Mouse (Mus musculus): ENCODE measurements at regions not wholly inside any gene's neighbourhood (a gene's known extent, or its start where the extent isn't known, plus 50 kb on each side); places are given as distances from the start of the nearest gene placed in this dataset.

GRCm38 (mm10) chr4:12595801-12596515 is 424.1 kb upstream of the Fam92a start:
- Histone ChIP-seq H3K4me3 (replicated peaks; ENCODE audit: control insufficient read depth, low read depth, low read length) (no peak overlapping the region), H3K4me1 (ENCODE audit: control insufficient read depth, insufficient read depth, low read length) (no peaks in the 10 kb centered on the region)
- 84% methylated on average over 10 of the region's 10 CpGs for WGBS

GRCm38 (mm10) chr4:12592973-12593372 is 421.2 kb upstream of the Fam92a start:
- Histone ChIP-seq H3K4me3 (replicated peaks; ENCODE audit: control insufficient read depth, low read depth, low read length) (no peak overlapping the region), H3K27ac (ENCODE audit: control insufficient read depth, insufficient read depth, low read depth, low read length, poor library complexity) (no peak overlapping the region), H3K4me1 (ENCODE audit: control insufficient read depth, insufficient read depth, low read length) (no peaks in the 10 kb centered on the region)
- 69% methylated on average over 3 of the region's 3 CpGs for WGBS
- TF ChIP-seq CTCF (IDR thresholded peaks at IDR 0.05; ENCODE audit: control insufficient read depth, insufficient read depth, low read length) (no peak), POLR2A (IDR thresholded peaks at IDR 0.05; ENCODE audit: borderline replicate concordance, control insufficient read depth, low read depth, low read length) (no peak)

More at GRCm38 (mm10) chr4:12595801-12596515, 424.1 kb upstream of the Fam92a start:
- TF ChIP-seq POLR2A (IDR thresholded peaks at IDR 0.05; ENCODE audit: borderline replicate concordance, control insufficient read depth, low read depth, low read length) (no peak), CTCF (IDR thresholded peaks at IDR 0.05; ENCODE audit: control insufficient read depth, insufficient read depth, low read length) (no peak)
- H3K27ac ChIP-seq (ENCODE audit: control insufficient read depth, insufficient read depth, low read depth, low read length, poor library complexity) = no peak overlapping the region

- Histone ChIP-seq H3K4me3 (replicated peaks; ENCODE audit: control insufficient read depth, low read depth, low read length) (no peak overlapping the region), H3K27ac (ENCODE audit: control insufficient read depth, insufficient read depth, low read depth, low read length, poor library complexity) (no peak overlapping the region), H3K4me1 (ENCODE audit: control insufficient read depth, insufficient read depth, low read length) (no peaks in the 10 kb centered on the region)
- WGBS = 84% methylated on average over 4 of the region's 4 CpGs
- no peak for TF ChIP-seq POLR2A (IDR thresholded peaks at IDR 0.05; ENCODE audit: borderline replicate concordance, control insufficient read depth, low read depth, low read length)
- TF ChIP-seq CTCF (IDR thresholded peaks at IDR 0.05; ENCODE audit: control insufficient read depth, insufficient read depth, low read length) = no peak
Observed at GRCm38 (mm10) chr4:12578102-12578501, 406.3 kb upstream of the Fam92a start.

GRCm38 (mm10) chr4:12571881-12572280 is 400.1 kb upstream of the Fam92a start:
- no peak overlapping the region for H3K27ac ChIP-seq (ENCODE audit: control insufficient read depth, insufficient read depth, low read depth, low read length, poor library complexity)
- H3K4me1 ChIP-seq (ENCODE audit: control insufficient read depth, insufficient read depth, low read length) = no peaks in the 10 kb centered on the region
- TF ChIP-seq POLR2A (IDR thresholded peaks at IDR 0.05; ENCODE audit: borderline replicate concordance, control insufficient read depth, low read depth, low read length) = no peak
- TF ChIP-seq CTCF (IDR thresholded peaks at IDR 0.05; ENCODE audit: control insufficient read depth, insufficient read depth, low read length) = 0 out of 2 replicates have a peak, but pooled peaks have one; percentile 15
- H3K4me3 ChIP-seq (replicated peaks; ENCODE audit: control insufficient read depth, low read depth, low read length) = no peak overlapping the region

- WGBS = 70% methylated on average over 7 of the region's 7 CpGs
- no peak for TF ChIP-seq POLR2A (IDR thresholded peaks at IDR 0.05; ENCODE audit: borderline replicate concordance, control insufficient read depth, low read depth, low read length)
- no peak overlapping the region for H3K27ac ChIP-seq (ENCODE audit: control insufficient read depth, insufficient read depth, low read depth, low read length, poor library complexity)
- H3K4me3 ChIP-seq (replicated peaks; ENCODE audit: control insufficient read depth, low read depth, low read length) = no peak overlapping the region
- no peaks in the 10 kb centered on the region for H3K4me1 ChIP-seq (ENCODE audit: control insufficient read depth, insufficient read depth, low read length)
Observed at GRCm38 (mm10) chr4:12570689-12571088, 398.9 kb upstream of the Fam92a start.

- Histone ChIP-seq H3K4me3 (replicated peaks; ENCODE audit: control insufficient read depth, low read depth, low read length) (no peak overlapping the region), H3K27ac (ENCODE audit: control insufficient read depth, insufficient read depth, low read depth, low read length, poor library complexity) (no peak overlapping the region), H3K4me1 (ENCODE audit: control insufficient read depth, insufficient read depth, low read length) (no peaks in the 10 kb centered on the region)
- 67% methylated on average over 5 of the region's 5 CpGs for WGBS
- TF ChIP-seq CTCF (IDR thresholded peaks at IDR 0.05; ENCODE audit: control insufficient read depth, insufficient read depth, low read length) (no peak), POLR2A (IDR thresholded peaks at IDR 0.05; ENCODE audit: borderline replicate concordance, control insufficient read depth, low read depth, low read length) (no peak)
Observed at GRCm38 (mm10) chr4:12567643-12568042, 395.8 kb upstream of the Fam92a start.

- 76% methylated on average over 1 of the region's 1 CpGs for WGBS
- no peaks in the 10 kb centered on the region for H3K4me1 ChIP-seq (ENCODE audit: control insufficient read depth, insufficient read depth, low read length)
- H3K27ac ChIP-seq (ENCODE audit: control insufficient read depth, insufficient read depth, low read depth, low read length, poor library complexity) = no peak overlapping the region
- H3K4me3 ChIP-seq (replicated peaks; ENCODE audit: control insufficient read depth, low read depth, low read length) = no peak overlapping the region
- TF ChIP-seq POLR2A (IDR thresholded peaks at IDR 0.05; ENCODE audit: borderline replicate concordance, control insufficient read depth, low read depth, low read length) = no peak
- no peak for TF ChIP-seq CTCF (IDR thresholded peaks at IDR 0.05; ENCODE audit: control insufficient read depth, insufficient read depth, low read length)
Observed at GRCm38 (mm10) chr4:12563016-12563415, 391.2 kb upstream of the Fam92a start.

- TF ChIP-seq POLR2A (IDR thresholded peaks at IDR 0.05; ENCODE audit: borderline replicate concordance, control insufficient read depth, low read depth, low read length) (no peak), CTCF (IDR thresholded peaks at IDR 0.05; ENCODE audit: control insufficient read depth, insufficient read depth, low read length) (no peak)
- H3K27ac ChIP-seq (ENCODE audit: control insufficient read depth, insufficient read depth, low read depth, low read length, poor library complexity) = no peak overlapping the region
Observed at GRCm38 (mm10) chr4:12560546-12560945, 388.7 kb upstream of the Fam92a start.

GRCm38 (mm10) chr4:12560015-12560414 is 388.2 kb upstream of the Fam92a start:
- no peak for TF ChIP-seq POLR2A (IDR thresholded peaks at IDR 0.05; ENCODE audit: borderline replicate concordance, control insufficient read depth, low read depth, low read length)
- TF ChIP-seq CTCF (IDR thresholded peaks at IDR 0.05; ENCODE audit: control insufficient read depth, insufficient read depth, low read length) = no peak
- Histone ChIP-seq H3K4me3 (replicated peaks; ENCODE audit: control insufficient read depth, low read depth, low read length) (no peak overlapping the region), H3K4me1 (ENCODE audit: control insufficient read depth, insufficient read depth, low read length) (no peaks in the 10 kb centered on the region), H3K27ac (ENCODE audit: control insufficient read depth, insufficient read depth, low read depth, low read length, poor library complexity) (no peak overlapping the region)
- 83% methylated on average over 4 of the region's 4 CpGs for WGBS

More at GRCm38 (mm10) chr4:12560546-12560945, 388.7 kb upstream of the Fam92a start:
- WGBS = 41% methylated on average over 3 of the region's 3 CpGs
- no peaks in the 10 kb centered on the region for H3K4me1 ChIP-seq (ENCODE audit: control insufficient read depth, insufficient read depth, low read length)
- H3K4me3 ChIP-seq (replicated peaks; ENCODE audit: control insufficient read depth, low read depth, low read length) = no peak overlapping the region

Data from bone marrow, adult 2 months (tissue).